Mouse (Mus musculus) erythroblast, embryonic 14.5 days (primary cell): Measurements from ENCODE around the gene Sycn.
"Not testable (repeated sequence)": the region's sequence is repeated elsewhere in the genome, so short reads cannot be mapped to it uniquely, and the experiment has no call there.

ENCODE experiments used
- GATA1 ChIP-seq: IDR thresholded peaks from 2 replicates; pipeline ENCODE4 v1.6.1; 2012; ENCODE audit warnings: low read length, inconsistent platforms, mixed read lengths
- TAL1 ChIP-seq: IDR thresholded peaks from 3 replicates; pipeline ENCODE4 v1.6.1; 2012; ENCODE audit warnings: low read length, inconsistent platforms, mixed read lengths

GRCm38 (mm10) chr7:28509121-28509520, 31.6 kb upstream of the Sycn start:
- TF ChIP-seq TAL1, GATA1: not testable (repeated sequence)
